Mouse (Mus musculus) kidney, embryonic 16.5 days (tissue): ENCODE data around the gene Kcne1l. TPM values are rescaled to one million over a fixed set of nuclear protein-coding genes. Genes with fewer than 3 reads are reported as not detected.

ENCODE experiments used
- ATAC-seq: fragments of 200-750 bp; cut with Nextera tagmentation; 2 replicates; pipeline ENCODE4 v1.8.0; 2017; ENCODE audit warnings: moderate TSS enrichment; ENCODE audit not compliant: low FRiP score, low TSS enrichment
- H3K27ac ChIP-seq: fragments of 300-500 bp; sonication (generic); 2 replicates; pipeline ENCODE4 v1.5.1; 2014; ENCODE audit warnings: low read length
- H3K27me3 ChIP-seq: fragments of 300-500 bp; sonication (generic); 2 replicates; pipeline ENCODE4 v1.6.1; 2014; ENCODE audit warnings: low read length, control low read depth, mixed read lengths; ENCODE audit not compliant: insufficient read depth
- H3K36me3 ChIP-seq: fragments of 300-500 bp; sonication (generic); 2 replicates; pipeline ENCODE4 v1.6.1; 2014; ENCODE audit warnings: low read length, control low read depth, mixed read lengths; ENCODE audit not compliant: insufficient read depth
- H3K4me1 ChIP-seq: fragments of 300-500 bp; sonication (generic); 2 replicates; pipeline ENCODE4 v1.6.1; 2014; ENCODE audit warnings: low read length, control low read depth, mixed read lengths; ENCODE audit not compliant: insufficient read depth
- H3K4me2 ChIP-seq: fragments of 300-500 bp; sonication (generic); replicated peaks from 2 replicates; pipeline ENCODE4 v1.6.1; 2014; ENCODE audit warnings: low read depth, low read length
- H3K4me3 ChIP-seq: fragments of 300-500 bp; sonication (generic); 2 replicates; pipeline ENCODE4 v1.5.1; 2014; ENCODE audit warnings: mild to moderate bottlenecking, low read length
- H3K9ac ChIP-seq: fragments of 300-500 bp; sonication (generic); replicated peaks from 2 replicates; pipeline ENCODE4 v1.6.1; 2014; ENCODE audit warnings: low read length
- H3K9me3 ChIP-seq: fragments of 300-500 bp; sonication (generic); 2 replicates; pipeline ENCODE4 v1.6.1; 2016; ENCODE audit warnings: low read length, control low read depth
- WGBS: fragments of 180-500 bp; shearing (Covaris S2); extraction: QIAGEN DNeasy Blood & Tissue Kit; methylation state at CpG from one replicate; pipeline ENCODE4 v1.1.7; 2014; 5-methylcytosine and 5-hydroxymethylcytosine counted together
- polyA plus RNA-seq: library from polyadenylated mRNA; unstranded; fragments of >200 nt; fragmentation: Nextera tagmentation; extraction: Ambion mirVana; gene quantifications from 2 replicates; pipeline ENCODE4 v1.2.1, GENCODE M21; 2015

Kcne1l gene
- 21.6 and 22.3 TPM in 2 replicates for polyA plus RNA-seq

DNA sequence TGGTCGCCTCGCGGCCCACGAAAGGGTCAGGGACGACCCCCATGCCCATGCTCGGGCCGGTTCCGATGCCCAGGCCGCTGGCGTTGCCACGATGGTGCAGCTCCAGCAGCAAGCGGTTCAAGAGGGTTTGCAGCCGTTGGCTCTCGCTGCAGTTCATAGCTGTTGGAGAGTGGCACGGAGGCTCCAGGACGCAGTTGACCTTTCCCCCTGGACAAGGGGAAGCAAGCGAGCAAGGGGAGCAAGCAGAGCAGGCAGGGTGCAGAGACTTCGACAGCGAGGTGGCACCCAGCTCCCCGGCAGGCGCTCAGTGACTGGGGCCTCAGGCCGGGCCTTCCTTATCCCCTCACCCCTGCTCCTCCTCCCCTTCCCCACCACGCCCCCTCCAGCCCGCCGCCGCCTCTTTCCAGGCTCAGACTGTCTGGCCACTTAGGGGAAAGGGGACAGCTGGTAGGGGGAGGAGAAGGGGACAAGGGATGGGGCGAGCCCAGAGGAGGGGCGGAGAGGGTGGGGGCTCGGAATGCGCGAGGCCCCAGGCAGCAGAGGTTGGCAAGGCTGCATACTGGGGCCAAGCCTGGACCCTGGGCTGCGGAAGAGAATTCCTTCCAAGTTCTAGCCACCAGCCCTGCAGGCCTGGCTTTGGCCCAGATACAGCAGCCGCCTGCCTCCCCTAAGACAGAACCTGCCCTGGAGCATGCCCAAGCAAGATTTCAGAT lies at the start of gene Kcne1l:
Gene Kcne1l (minus strand): TSS at position 426 of the 713 bp plus-strand sequence.
- Histone ChIP-seq H3K36me3 (no peaks in the 10 kb centered on the region), H3K4me2 (peak within 1 kb of the TSS; percentile 56), H3K27ac (no peak within 1 kb of the TSS), H3K4me3 (peak within 1 kb of the TSS; percentile 36), H3K9me3 (no peaks in the 10 kb centered on the region), H3K9ac (peak within 1 kb of the TSS; percentile 44), H3K27me3 (peaks cover 30% of the 10 kb centered on the region), H3K4me1 (peaks cover 2% of the 10 kb centered on the region; the same call in 1 of the 2 replicates)
- 27% methylated on average over 28 of the region's 33 CpGs for WGBS
- peak; percentile 86 for ATAC-seq

DNA sequence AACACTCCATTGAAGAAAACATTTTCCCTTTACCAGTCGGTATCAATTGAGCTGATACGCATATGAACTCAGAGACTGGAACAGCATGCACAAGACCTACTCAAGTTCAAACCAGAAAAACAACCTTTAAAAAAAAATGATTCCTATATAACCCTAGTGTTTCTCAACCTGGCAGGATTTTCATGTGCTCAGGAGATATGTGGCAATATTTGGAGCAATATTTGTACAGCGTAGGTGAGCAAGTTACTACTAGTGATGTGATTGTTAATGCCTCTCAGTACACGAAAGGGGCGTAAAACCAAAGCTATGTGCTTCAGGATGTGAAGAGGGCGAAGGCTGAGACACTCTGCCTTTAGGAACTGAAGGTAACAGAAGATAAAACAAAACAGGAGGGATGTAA lies 30.1 kb upstream of the Kcne1l start:
- H3K9ac ChIP-seq = no peak overlapping the region
- H3K27me3 ChIP-seq = peaks cover 2% of the 10 kb centered on the region; the same call in 1 of the 2 replicates
- H3K27ac ChIP-seq = no peak overlapping the region
- H3K4me1 ChIP-seq = no peaks in the 10 kb centered on the region
- WGBS = 93% methylated on average over 6 of the region's 6 CpGs
- H3K36me3 ChIP-seq = no peaks in the 10 kb centered on the region
- no peak for ATAC-seq
- no peaks in the 10 kb centered on the region for H3K9me3 ChIP-seq
- no peak overlapping the region for H3K4me3 ChIP-seq
- no peak overlapping the region for H3K4me2 ChIP-seq

DNA sequence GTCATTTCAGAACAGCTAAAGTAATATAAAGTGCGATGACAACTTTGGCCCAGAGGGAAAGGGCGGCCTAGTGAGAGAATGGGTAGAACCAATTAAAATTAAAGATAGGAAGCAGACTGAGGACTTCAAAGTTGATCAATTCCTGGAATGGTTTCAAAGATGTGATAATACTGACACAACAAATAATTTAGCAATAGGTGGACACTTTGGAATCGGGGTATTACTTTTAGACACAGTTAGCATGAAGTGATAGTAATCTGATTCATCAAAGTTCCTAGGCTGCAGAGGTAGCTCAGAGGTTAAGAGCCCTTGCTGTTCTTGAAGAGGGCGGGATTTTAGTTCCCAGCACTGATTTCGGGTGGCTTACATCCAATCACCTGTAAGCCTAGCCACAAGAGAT lies 29.4 kb upstream of the Kcne1l start:
- H3K4me1 ChIP-seq = no peaks in the 10 kb centered on the region
- no peak overlapping the region for H3K4me2 ChIP-seq
- no peak for ATAC-seq
- no peaks in the 10 kb centered on the region for H3K9me3 ChIP-seq
- WGBS = 91% methylated on average over 5 of the region's 5 CpGs
- no peak overlapping the region for H3K9ac ChIP-seq
- no peaks in the 10 kb centered on the region for H3K36me3 ChIP-seq
- peaks cover 2% of the 10 kb centered on the region; the same call in 1 of the 2 replicates for H3K27me3 ChIP-seq
- no peak overlapping the region for H3K4me3 ChIP-seq
- H3K27ac ChIP-seq = no peak overlapping the region

DNA sequence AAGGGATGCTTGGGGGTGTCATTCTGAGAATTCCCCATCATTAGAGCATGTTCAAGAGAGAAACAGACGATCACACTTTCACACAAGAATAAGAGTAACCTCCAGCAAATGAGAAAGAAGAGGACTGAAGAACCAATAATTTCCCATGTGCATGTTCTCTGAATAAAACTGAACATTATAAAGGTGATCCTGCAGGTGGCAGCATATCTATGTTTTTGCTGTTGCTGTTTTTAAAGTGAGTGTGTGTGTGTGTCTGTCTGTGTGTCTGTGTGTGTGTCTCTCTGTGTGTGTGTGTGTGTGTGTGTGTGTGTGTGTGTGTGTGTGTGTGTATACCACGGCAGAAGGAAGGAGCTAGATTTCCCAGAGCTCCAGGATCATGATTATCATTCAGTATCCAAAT lies 19.7 kb upstream of the Kcne1l start:
- no peak overlapping the region for H3K4me2 ChIP-seq
- no peaks in the 10 kb centered on the region; the same call in 1 of the 2 replicates for H3K27me3 ChIP-seq
- 61% methylated on average over 2 of the region's 2 CpGs for WGBS
- H3K9ac ChIP-seq = no peak overlapping the region
- H3K36me3 ChIP-seq = no peaks in the 10 kb centered on the region
- no peaks in the 10 kb centered on the region for H3K9me3 ChIP-seq
- H3K27ac ChIP-seq = no peak overlapping the region
- ATAC-seq = no peak
- H3K4me3 ChIP-seq = no peak overlapping the region
- no peaks in the 10 kb centered on the region for H3K4me1 ChIP-seq

DNA sequence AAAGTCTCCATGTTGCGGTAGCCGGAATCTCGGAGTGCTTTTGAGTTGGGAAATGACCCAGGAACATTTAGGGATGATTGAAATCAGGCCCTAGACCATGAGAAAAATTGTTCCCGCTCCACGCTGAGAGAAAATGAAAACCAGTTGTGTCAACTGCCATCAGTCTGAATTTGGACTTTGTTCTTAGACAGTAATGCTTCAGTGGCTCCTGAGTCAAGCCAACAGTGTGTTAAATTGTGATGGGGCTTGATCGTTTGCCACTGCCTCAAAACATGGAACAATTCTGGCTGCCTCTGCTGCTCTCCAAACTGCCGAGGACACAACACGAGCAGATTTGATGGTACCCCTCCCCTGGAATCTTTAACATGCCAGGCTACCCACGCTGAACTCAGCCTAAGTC lies 10.0 kb upstream of the Kcne1l start:
- Histone ChIP-seq H3K27ac (no peak overlapping the region), H3K4me1 (no peaks in the 10 kb centered on the region), H3K27me3 (peaks cover 14% of the 10 kb centered on the region; the same call in 1 of the 2 replicates), H3K36me3 (no peaks in the 10 kb centered on the region), H3K4me2 (no peak overlapping the region), H3K9me3 (no peaks in the 10 kb centered on the region), H3K4me3 (no peak overlapping the region), H3K9ac (no peak overlapping the region)
- no peak for ATAC-seq
- 70% methylated on average over 9 of the region's 9 CpGs for WGBS

DNA sequence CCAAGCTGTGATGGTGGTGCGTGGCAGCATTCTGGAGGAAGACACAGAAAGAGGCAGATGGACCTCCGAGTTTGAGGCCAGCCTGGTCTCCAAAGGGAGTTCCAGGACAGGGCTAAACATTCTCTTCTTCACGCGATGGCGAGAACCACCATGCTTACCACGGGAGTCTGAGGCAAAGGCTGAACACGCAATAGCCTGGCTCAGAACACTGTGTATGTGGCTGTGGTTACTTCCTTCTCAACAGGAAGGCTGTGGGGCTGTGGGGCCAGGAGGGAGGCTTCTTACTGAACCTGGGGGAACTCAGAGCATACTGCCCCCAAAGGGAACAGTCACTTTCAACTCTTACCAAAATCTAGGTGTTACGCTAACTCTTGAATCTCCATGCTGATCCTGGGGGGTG lies 9.2 kb upstream of the Kcne1l start:
- Histone ChIP-seq H3K9me3 (no peaks in the 10 kb centered on the region), H3K36me3 (no peaks in the 10 kb centered on the region), H3K27ac (no peak overlapping the region), H3K4me1 (no peaks in the 10 kb centered on the region), H3K27me3 (peaks cover 14% of the 10 kb centered on the region; the same call in 1 of the 2 replicates), H3K4me3 (no peak overlapping the region), H3K9ac (no peak overlapping the region), H3K4me2 (no peak overlapping the region)
- 85% methylated on average over 8 of the region's 8 CpGs for WGBS
- no peak for ATAC-seq

DNA sequence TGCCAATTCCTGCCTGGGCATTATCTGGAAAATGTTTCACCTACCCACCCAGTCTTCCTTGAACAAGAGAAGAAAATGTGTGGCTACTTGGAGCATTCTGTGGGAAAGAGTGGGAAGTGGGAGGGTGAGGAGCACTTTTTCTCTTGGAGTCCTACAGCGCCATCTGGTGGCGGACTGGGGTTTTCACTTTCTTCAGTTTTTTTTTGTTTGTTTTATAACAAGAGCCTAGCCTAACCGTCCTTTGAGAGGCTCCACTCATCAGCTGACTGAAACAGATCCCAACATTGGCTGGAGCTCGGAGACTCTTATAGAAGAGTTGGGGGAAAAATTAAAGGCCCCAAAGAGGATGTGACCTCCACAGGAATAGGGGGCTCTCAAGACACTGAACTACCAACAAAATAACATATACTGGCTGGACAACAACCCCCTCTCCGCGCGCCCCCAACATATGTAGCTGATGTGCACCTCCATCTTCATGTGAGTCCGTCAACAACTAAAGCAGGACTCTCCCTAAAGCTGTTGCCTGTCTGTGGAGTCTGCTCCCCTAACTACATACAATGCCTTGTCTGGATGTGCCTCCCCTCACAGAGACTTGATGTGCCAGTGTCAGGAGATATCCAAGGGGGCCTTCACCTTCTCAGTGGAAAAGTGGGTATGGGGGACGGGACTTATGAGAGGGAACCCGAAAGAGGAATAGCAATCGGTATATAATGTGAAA lies 8.4 kb upstream of the Kcne1l start:
- Histone ChIP-seq H3K9ac (no peak overlapping the region), H3K9me3 (no peaks in the 10 kb centered on the region), H3K4me3 (no peak overlapping the region), H3K4me2 (no peak overlapping the region), H3K4me1 (no peaks in the 10 kb centered on the region), H3K27me3 (peaks cover 14% of the 10 kb centered on the region; the same call in 1 of the 2 replicates), H3K27ac (no peak overlapping the region), H3K36me3 (no peaks in the 10 kb centered on the region)
- no peak for ATAC-seq
- WGBS = 48% methylated on average over 11 of the region's 11 CpGs

DNA sequence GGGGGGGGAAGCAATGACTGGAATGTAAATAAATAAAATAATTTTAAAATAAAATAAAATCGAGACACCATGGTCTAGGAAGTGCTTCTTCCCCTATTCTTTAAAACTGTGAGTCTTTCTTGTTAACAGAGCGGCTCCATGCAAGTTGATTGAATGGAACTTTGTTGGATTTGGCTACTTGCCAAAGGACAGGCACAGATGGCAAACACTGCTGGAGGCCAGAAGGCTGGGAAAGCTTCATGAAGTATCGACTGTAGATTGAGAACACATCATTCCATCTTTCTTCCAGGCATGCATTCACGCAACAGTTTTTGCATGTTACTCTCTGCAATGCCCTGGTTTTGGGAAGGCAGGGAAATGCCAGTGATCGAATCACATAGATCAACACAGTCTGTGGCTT lies 4.3 kb upstream of the Kcne1l start:
- H3K9me3 ChIP-seq = no peaks in the 10 kb centered on the region
- no peak overlapping the region for H3K4me3 ChIP-seq
- no peak overlapping the region for H3K27ac ChIP-seq
- H3K9ac ChIP-seq = no peak overlapping the region
- H3K4me2 ChIP-seq = no peak overlapping the region
- no peak for ATAC-seq
- no peaks in the 10 kb centered on the region for H3K36me3 ChIP-seq
- H3K27me3 ChIP-seq = peaks cover 32% of the 10 kb centered on the region
- peaks cover 2% of the 10 kb centered on the region; the same call in 1 of the 2 replicates for H3K4me1 ChIP-seq
- 68% methylated on average over 5 of the region's 5 CpGs for WGBS

DNA sequence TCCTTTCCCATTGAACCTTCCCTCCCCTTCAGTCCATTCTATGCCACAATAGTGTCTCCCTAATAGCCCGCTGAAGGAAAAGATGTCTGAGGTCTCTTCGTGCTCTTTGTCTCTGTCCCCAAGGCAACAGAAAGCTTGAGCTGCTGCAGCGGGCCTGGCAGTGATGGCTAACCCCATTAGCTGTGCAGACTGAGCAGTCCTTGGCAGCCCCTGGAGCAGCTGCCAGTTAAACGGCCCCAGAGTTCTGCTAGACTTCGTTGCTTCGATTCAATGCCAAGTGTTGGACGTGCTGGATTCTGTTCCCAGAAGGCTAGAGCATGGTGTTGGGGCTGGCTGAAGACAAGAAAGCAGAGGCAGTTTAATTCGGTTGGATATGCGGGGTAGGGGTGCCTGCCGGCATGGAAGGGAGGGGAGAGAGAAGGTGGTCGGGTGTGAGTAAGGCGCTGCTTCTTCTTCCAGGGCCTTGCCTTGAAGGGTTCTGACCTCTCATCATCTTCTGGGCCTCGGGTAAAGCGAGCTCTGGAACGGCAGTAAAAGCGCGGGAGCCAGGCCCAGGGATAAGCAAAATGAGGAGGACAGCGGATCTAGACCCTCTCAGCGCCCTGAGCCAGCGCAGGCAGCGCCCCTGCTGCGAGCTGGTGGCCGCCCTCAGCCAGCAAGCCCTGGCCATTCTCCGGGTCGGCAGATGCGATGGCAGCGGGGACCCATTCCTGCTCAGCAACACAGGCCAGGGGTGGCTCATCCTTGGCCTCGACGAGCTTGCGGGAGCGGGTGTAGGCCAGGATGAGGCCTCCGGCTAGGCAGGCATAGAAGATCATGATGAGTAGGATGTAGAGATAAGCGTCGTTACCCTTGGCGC lies 855 bp downstream of the Kcne1l start:
- WGBS = 29% methylated on average over 34 of the region's 35 CpGs
- ATAC-seq = peak; percentile 69
- peak overlapping the region; percentile 44 for H3K9ac ChIP-seq

More for the DNA sequence above, 855 bp downstream of the Kcne1l start:
- Histone ChIP-seq H3K4me1 (peaks cover 2% of the 10 kb centered on the region; the same call in 1 of the 2 replicates), H3K9me3 (no peaks in the 10 kb centered on the region), H3K4me3 (peak overlapping the region; percentile 36), H3K36me3 (no peaks in the 10 kb centered on the region), H3K27ac (no peak overlapping the region), H3K27me3 (peaks cover 32% of the 10 kb centered on the region), H3K4me2 (peak overlapping the region; percentile 56)
